Mouse (Mus musculus): ENCODE measurements at regions not wholly inside any gene's neighbourhood (a gene's known extent, or its start where the extent isn't known, plus 50 kb on each side); places are given as distances from the start of the nearest gene placed in this dataset. TPM values are rescaled to one million over a fixed set of nuclear protein-coding genes. Genes with fewer than 3 reads are reported as not detected.
A peak's percentile ranks its signal among the peaks of the same experiment; 100 is the strongest.

- no peaks in the 10 kb centered on the region for H3K9me3 ChIP-seq (ENCODE audit: control insufficient read depth, low read length)
- no peak overlapping the region for H3K27ac ChIP-seq (ENCODE audit: low read depth, low read length)
- H3K36me3 ChIP-seq (ENCODE audit: control insufficient read depth, insufficient read depth, low read length): no peaks in the 10 kb centered on the region
- H3K4me2 ChIP-seq (replicated peaks; ENCODE audit: low read depth, low read length): no peak overlapping the region
- H3K9ac ChIP-seq (ENCODE audit: low read depth, low read length): no peak overlapping the region
- ATAC-seq (ENCODE audit: low FRiP score, low TSS enrichment): no peak
- 89% methylated on average over 3 of the region's 3 CpGs for WGBS
- no peaks in the 10 kb centered on the region for H3K4me1 ChIP-seq (ENCODE audit: control insufficient read depth, insufficient read depth, low read length)
- H3K4me3 ChIP-seq (ENCODE audit: low read length): no peak overlapping the region
- H3K27me3 ChIP-seq (ENCODE audit: control insufficient read depth, insufficient read depth, low read length): no peaks in the 10 kb centered on the region; the same call in 1 of the 2 replicates
Observed at GRCm38 (mm10) chr16:92886226-92886625, 60.3 kb upstream of the Runx1 start.

GRCm38 (mm10) chr16:92883821-92884272 lies 57.9 kb upstream of the Runx1 start:
- no peaks in the 10 kb centered on the region for H3K4me1 ChIP-seq (ENCODE audit: control insufficient read depth, insufficient read depth, low read length)
- no peaks in the 10 kb centered on the region; the same call in 1 of the 2 replicates for H3K27me3 ChIP-seq (ENCODE audit: control insufficient read depth, insufficient read depth, low read length)
- peak; percentile 35; the same call in 1 of the 2 replicates for ATAC-seq (ENCODE audit: low FRiP score, low TSS enrichment)
- H3K4me2 ChIP-seq (replicated peaks; ENCODE audit: low read depth, low read length): no peak overlapping the region
- H3K4me3 ChIP-seq (ENCODE audit: low read length): no peak overlapping the region
- no peaks in the 10 kb centered on the region for H3K36me3 ChIP-seq (ENCODE audit: control insufficient read depth, insufficient read depth, low read length)
- H3K9me3 ChIP-seq (ENCODE audit: control insufficient read depth, low read length): no peaks in the 10 kb centered on the region
- no peak overlapping the region for H3K9ac ChIP-seq (ENCODE audit: low read depth, low read length)
- 41% methylated on average over 12 of the region's 12 CpGs for WGBS
- no peak overlapping the region for H3K27ac ChIP-seq (ENCODE audit: low read depth, low read length)

GRCm38 (mm10) chr16:92880356-92881043 lies 54.6 kb upstream of the Runx1 start:
- H3K36me3 ChIP-seq (ENCODE audit: control insufficient read depth, insufficient read depth, low read length): no peaks in the 10 kb centered on the region
- H3K9ac ChIP-seq (ENCODE audit: low read depth, low read length): no peak overlapping the region
- H3K4me2 ChIP-seq (replicated peaks; ENCODE audit: low read depth, low read length): no peak overlapping the region
- 94% methylated on average over 3 of the region's 3 CpGs for WGBS
- H3K4me3 ChIP-seq (ENCODE audit: low read length): no peak overlapping the region
- ATAC-seq (ENCODE audit: low FRiP score, low TSS enrichment): no peak
- no peaks in the 10 kb centered on the region for H3K9me3 ChIP-seq (ENCODE audit: control insufficient read depth, low read length)
- no peaks in the 10 kb centered on the region for H3K4me1 ChIP-seq (ENCODE audit: control insufficient read depth, insufficient read depth, low read length)
- H3K27ac ChIP-seq (ENCODE audit: low read depth, low read length): no peak overlapping the region
- H3K27me3 ChIP-seq (ENCODE audit: control insufficient read depth, insufficient read depth, low read length): no peaks in the 10 kb centered on the region; the same call in 1 of the 2 replicates

GRCm38 (mm10) chr16:92878081-92878480 lies 52.1 kb upstream of the Runx1 start:
- Histone ChIP-seq H3K27ac (ENCODE audit: low read depth, low read length) (no peak overlapping the region), H3K4me1 (ENCODE audit: control insufficient read depth, insufficient read depth, low read length) (no peaks in the 10 kb centered on the region), H3K9me3 (ENCODE audit: control insufficient read depth, low read length) (no peaks in the 10 kb centered on the region), H3K9ac (ENCODE audit: low read depth, low read length) (no peak overlapping the region), H3K4me2 (replicated peaks; ENCODE audit: low read depth, low read length) (no peak overlapping the region), H3K27me3 (ENCODE audit: control insufficient read depth, insufficient read depth, low read length) (no peaks in the 10 kb centered on the region), H3K4me3 (ENCODE audit: low read length) (no peak overlapping the region), H3K36me3 (ENCODE audit: control insufficient read depth, insufficient read depth, low read length) (no peaks in the 10 kb centered on the region)
- ATAC-seq (ENCODE audit: low FRiP score, low TSS enrichment): no peak
- 88% methylated on average over 10 of the region's 10 CpGs for WGBS

MicroRNAs encoded in the stretch of these regions (microRNA counts, 519-probe panel; counts per million panel counts)
- not detected for microRNA mmu-miR-802

Small RNA genes lying in the stretch of these regions (microRNA-seq; reads per million reads assigned to microRNA genes)
- gene Gm28003 (not detected), gene Mir802 (4.4 reads per million, percentile 18 among the genes with 10 or more reads in this experiment)
